ENCODE assay signal across 23 mouse cellular contexts in genomic region chr9:64216641-64217040, GRCm38 (mm10). TPM values are rescaled to one million over a fixed set of nuclear protein-coding genes. Genes with fewer than 3 reads are reported as not detected.
A peak's percentile ranks its signal among the peaks of the same experiment; 100 is the strongest.
DNase-seq lines count a peak whose midpoint lies in the region; ATAC-seq and TF ChIP-seq lines count a peak whose summit lies in the region.
"Had no signal": no experiment of that assay in that cellular context is flagged by ENCODE, and none has a peak within 500 bp of the region (broad histone marks: within the 10 kb centered on the region; RNA-seq: fewer than 3 reads in every experiment).

No protein-coding gene starts in this region.

- WGBS in olfactory bulb, adult 2 months, result 87% methylated on average over 2 of the region's 2 CpGs
- WGBS in midbrain, embryonic 10.5 days, result 90% methylated on average over 2 of the region's 2 CpGs
- WGBS in hindbrain, embryonic 11.5 days, result 97% methylated on average over 2 of the region's 2 CpGs

- H3K9me3 ChIP-seq in midbrain, embryonic 10.5 days (replicated peaks), result no peaks in the 10 kb centered on the region
- H3K9me3 ChIP-seq in hindbrain, embryonic 11.5 days (ENCODE audit: control insufficient read depth, low read length), result no peaks in the 10 kb centered on the region
- H3K9me3 ChIP-seq: embryonic facial prominence, embryonic 15.5 days; heart, embryonic 12.5 days; hindbrain, embryonic 10.5 days; hindbrain, embryonic 15.5 days had no signal

- peaks cover 30% of the 10 kb centered on the region for H3K36me3 ChIP-seq in midbrain, embryonic 10.5 days
- no peaks in the 10 kb centered on the region for H3K36me3 ChIP-seq in hindbrain, embryonic 11.5 days (ENCODE audit: control insufficient read depth, insufficient read depth, low read length)
- H3K36me3 ChIP-seq: hindbrain, embryonic 15.5 days had no signal

- peaks cover 21% of the 10 kb centered on the region for H3K4me1 ChIP-seq in olfactory bulb, adult 2 months (ENCODE audit: control insufficient read depth, insufficient read depth, low read length)
- H3K4me1 ChIP-seq in midbrain, embryonic 10.5 days, result peaks cover 16% of the 10 kb centered on the region
- no peaks in the 10 kb centered on the region for H3K4me1 ChIP-seq in hindbrain, embryonic 11.5 days (replicated peaks; ENCODE audit: control insufficient read depth, insufficient read depth, low read length)
- H3K4me1 ChIP-seq: hindbrain, embryonic 15.5 days had no signal

- no peak overlapping the region for H3K4me3 ChIP-seq in layer of hippocampus, adult 2 months
- no peak overlapping the region for H3K4me3 ChIP-seq in olfactory bulb, adult 2 months (ENCODE audit: insufficient read depth, low read depth, low read length)
- no peak overlapping the region for H3K4me3 ChIP-seq in midbrain, embryonic 10.5 days
- H3K4me3 ChIP-seq in hindbrain, embryonic 11.5 days (ENCODE audit: low read depth, low read length), result no peak overlapping the region
- H3K4me3 ChIP-seq: embryonic facial prominence, embryonic 15.5 days; erythroblast, embryonic 14.5 days; heart, embryonic 12.5 days; hindbrain, embryonic 10.5 days; hindbrain, embryonic 15.5 days had no signal

- TF ChIP-seq POLR2A in olfactory bulb, adult 2 months (IDR thresholded peaks at IDR 0.05; ENCODE audit: insufficient read depth, low read depth, low read length), result no peak

- intact Hi-C loops in gastrocnemius, postnatal 14 days (cut with DNase I; ENCODE audit: low total_unique reads), result no loop called here

- H3K4me2 ChIP-seq in hindbrain, embryonic 11.5 days (replicated peaks; ENCODE audit: low read depth, low read length), result no peak overlapping the region
- H3K4me2 ChIP-seq: embryonic facial prominence, embryonic 15.5 days; heart, embryonic 12.5 days; hindbrain, embryonic 15.5 days had no signal

- H3K9ac ChIP-seq in hindbrain, embryonic 11.5 days (ENCODE audit: low read depth, low read length), result no peak overlapping the region
- H3K9ac ChIP-seq: embryonic facial prominence, embryonic 15.5 days; heart, embryonic 12.5 days; hindbrain, embryonic 15.5 days had no signal

- peak overlapping the region; percentile 32; the same call in 1 of the 2 replicates for H3K27ac ChIP-seq in layer of hippocampus, adult 2 months
- H3K27ac ChIP-seq in olfactory bulb, adult 2 months (ENCODE audit: insufficient read depth, low read depth, low read length), result peak overlapping the region; percentile 59; the same call in 1 of the 2 replicates
- no peak overlapping the region for H3K27ac ChIP-seq in midbrain, embryonic 10.5 days (replicated peaks)
- no peak overlapping the region for H3K27ac ChIP-seq in hindbrain, embryonic 11.5 days (ENCODE audit: low read depth, low read length)
- H3K27ac ChIP-seq: embryonic facial prominence, embryonic 15.5 days; hindbrain, embryonic 10.5 days; hindbrain, embryonic 15.5 days had no signal

- no peak for DNase-seq in layer of hippocampus, adult 2 months (ENCODE audit: low spot score in 2 of 2)
- no peak for DNase-seq in layer of hippocampus, postnatal 25 days (ENCODE audit: extremely low spot score in 1 of 2, low spot score in 1 of 2)
- peak; percentile 32 for DNase-seq in Muller cell, postnatal 12 days (ENCODE audit: inconsistent ontology term)
- no peak for DNase-seq in gastrocnemius, postnatal 14 days
- DNase-seq in midbrain, embryonic 10.5 days (ENCODE audit: low spot score), result no peak
- no peak for DNase-seq in hindbrain, embryonic 11.5 days (ENCODE audit: low spot score)
- DNase-seq: adrenal gland, adult 8-10 months; adrenal gland, postnatal 36 days; cerebellum, adult 11 months; cerebellum, adult 8-10 months; cerebellum, postnatal 14 days; embryo, embryonic 11 days; gastrocnemius, postnatal 10 days had no signal

- H3K27me3 ChIP-seq in midbrain, embryonic 10.5 days (ENCODE audit: low read depth, poor library complexity, severe bottlenecking), result no peaks in the 10 kb centered on the region
- no peaks in the 10 kb centered on the region for H3K27me3 ChIP-seq in hindbrain, embryonic 11.5 days (ENCODE audit: control insufficient read depth, insufficient read depth, low read length)
- H3K27me3 ChIP-seq: CH12.LX; embryonic facial prominence, embryonic 15.5 days; heart, embryonic 12.5 days; hindbrain, embryonic 15.5 days had no signal

- peak; percentile 71 for ATAC-seq in megakaryocyte, adult 5-6 weeks (ENCODE audit: poor library complexity, severe bottlenecking)
- ATAC-seq in hindbrain, embryonic 11.5 days (ENCODE audit: low FRiP score), result no peak
- ATAC-seq: forebrain, embryonic 16.5 days had no signal

- TF ChIP-seq CTCF in layer of hippocampus, adult 2 months (conservative IDR thresholded peaks at IDR 0.05), result no peak
- no peak for TF ChIP-seq CTCF in olfactory bulb, adult 2 months (IDR thresholded peaks at IDR 0.05; ENCODE audit: insufficient read depth, low read depth, low read length)

RNA-seq across cellular contexts. Expression of gene Uchl4, which starts 18.4 kb away (rescaled TPM):
- 1 to 10 TPM; 2.8 to 2.9 TPM for total RNA-seq in layer of hippocampus, adult 2 months (2021)
- total RNA-seq in layer of hippocampus, postnatal 25 days (2021), result 1 to 10 TPM; 3.0 to 3.9 TPM
- 0.34 TPM in 1 of 2 replicates, not detected in the other for total RNA-seq in megakaryocyte, adult 5-6 weeks (2015)
- total RNA-seq in megakaryocyte, adult 5-6 weeks (2017), result 0.16 and 0.48 TPM in 2 replicates
- polyA plus RNA-seq in olfactory bulb, adult 2 months (2012; ENCODE audit: insufficient read depth, insufficient read length, low replicate concordance, missing spikeins), result not detected in 2 replicates
- total RNA-seq in gastrocnemius, postnatal 14 days (2021), result 1 to 10 TPM; 2.2 to 2.5 TPM
- polyA plus RNA-seq in midbrain, embryonic 10.5 days (2016; fragmentation: Nextera tagmentation; extraction: Ambion mirVana), result 3.0 and 3.1 TPM in 2 replicates
- polyA plus RNA-seq in hindbrain, embryonic 11.5 days (2014; fragmentation: Nextera tagmentation; extraction: Ambion mirVana), result 4.0 and 5.2 TPM in 2 replicates
- polyA plus RNA-seq: erythroblast, embryonic 14.5 days; gonadal fat pad, adult 2 months had no signal

RNA-seq across cellular contexts. Expression of gene Map2k1, which starts 36.8 kb away (rescaled TPM):
- total RNA-seq in layer of hippocampus, adult 2 months (2021), result 100 to 1,000 TPM; 329 to 346 TPM
- total RNA-seq in layer of hippocampus, postnatal 25 days (2021), result 100 to 1,000 TPM; 294 to 332 TPM
- 79.7 and 92.9 TPM in 2 replicates for total RNA-seq in megakaryocyte, adult 5-6 weeks (2015)
- 114 and 117 TPM in 2 replicates for total RNA-seq in megakaryocyte, adult 5-6 weeks (2017)
- polyA plus RNA-seq in olfactory bulb, adult 2 months (2012; ENCODE audit: insufficient read depth, insufficient read length, low replicate concordance, missing spikeins), result 126 and 566 TPM in 2 replicates
- 10 to 100 TPM; 51.9 to 55.6 TPM for total RNA-seq in gastrocnemius, postnatal 14 days (2021)
- polyA plus RNA-seq in midbrain, embryonic 10.5 days (2016; fragmentation: Nextera tagmentation; extraction: Ambion mirVana), result 75.9 and 86.7 TPM in 2 replicates
- polyA plus RNA-seq in hindbrain, embryonic 11.5 days (2014; fragmentation: Nextera tagmentation; extraction: Ambion mirVana), result 71.8 and 79.1 TPM in 2 replicates

RNA-seq across cellular contexts. Expression of gene Snapc5, which starts 37.6 kb away (rescaled TPM):
- total RNA-seq in layer of hippocampus, adult 2 months (2021), result 10 to 100 TPM; 15.0 to 19.6 TPM
- total RNA-seq in layer of hippocampus, postnatal 25 days (2021), result 10 to 100 TPM; 16.9 to 19.1 TPM
- 25.6 and 31.7 TPM in 2 replicates for total RNA-seq in megakaryocyte, adult 5-6 weeks (2015)
- total RNA-seq in megakaryocyte, adult 5-6 weeks (2017), result 70.1 and 76.7 TPM in 2 replicates
- polyA plus RNA-seq in olfactory bulb, adult 2 months (2012; ENCODE audit: insufficient read depth, insufficient read length, low replicate concordance, missing spikeins), result not detected in 2 replicates
- 10 to 100 TPM; 15.6 to 16.4 TPM for total RNA-seq in gastrocnemius, postnatal 14 days (2021)
- polyA plus RNA-seq in midbrain, embryonic 10.5 days (2016; fragmentation: Nextera tagmentation; extraction: Ambion mirVana), result 40.0 and 42.3 TPM in 2 replicates
- polyA plus RNA-seq in hindbrain, embryonic 11.5 days (2014; fragmentation: Nextera tagmentation; extraction: Ambion mirVana), result 33.4 and 37.4 TPM in 2 replicates

RNA-seq across cellular contexts. Expression of gene Rpl4, which starts 43.5 kb away (rescaled TPM):
- total RNA-seq in layer of hippocampus, adult 2 months (2021), result 100 to 1,000 TPM; 607 to 624 TPM
- 100 to 1,000 TPM; 547 to 604 TPM for total RNA-seq in layer of hippocampus, postnatal 25 days (2021)
- 2,055 and 2,225 TPM in 2 replicates for total RNA-seq in megakaryocyte, adult 5-6 weeks (2015)
- total RNA-seq in megakaryocyte, adult 5-6 weeks (2017), result 1,695 and 1,727 TPM in 2 replicates
- polyA plus RNA-seq in olfactory bulb, adult 2 months (2012; ENCODE audit: insufficient read depth, insufficient read length, low replicate concordance, missing spikeins), result 468 TPM in 1 of 2 replicates, not detected in the other
- 100 to 1,000 TPM; 594 to 710 TPM for total RNA-seq in gastrocnemius, postnatal 14 days (2021)
- polyA plus RNA-seq in midbrain, embryonic 10.5 days (2016; fragmentation: Nextera tagmentation; extraction: Ambion mirVana), result 1,053 and 1,229 TPM in 2 replicates
- polyA plus RNA-seq in hindbrain, embryonic 11.5 days (2014; fragmentation: Nextera tagmentation; extraction: Ambion mirVana), result 1,100 and 1,121 TPM in 2 replicates

RNA-seq across cellular contexts. Expression of gene Zwilch, which starts 43.7 kb away (rescaled TPM):
- total RNA-seq in layer of hippocampus, adult 2 months (2021), result 1 to 10 TPM; 2.6 to 4.8 TPM
- total RNA-seq in layer of hippocampus, postnatal 25 days (2021), result 1 to 10 TPM; 4.3 to 6.6 TPM
- total RNA-seq in megakaryocyte, adult 5-6 weeks (2015), result 22.3 and 26.7 TPM in 2 replicates
- 76.4 and 109 TPM in 2 replicates for total RNA-seq in megakaryocyte, adult 5-6 weeks (2017)
- polyA plus RNA-seq in olfactory bulb, adult 2 months (2012; ENCODE audit: insufficient read depth, insufficient read length, low replicate concordance, missing spikeins), result not detected in 2 replicates
- total RNA-seq in gastrocnemius, postnatal 14 days (2021), result 1 to 10 TPM; 1.9 to 2.1 TPM
- polyA plus RNA-seq in midbrain, embryonic 10.5 days (2016; fragmentation: Nextera tagmentation; extraction: Ambion mirVana), result 42.6 and 42.8 TPM in 2 replicates
- 27.0 and 27.9 TPM in 2 replicates for polyA plus RNA-seq in hindbrain, embryonic 11.5 days (2014; fragmentation: Nextera tagmentation; extraction: Ambion mirVana)

Comparison
In these comparisons a context has a peak if more than half of its experiments do, and no peak if none do; other contexts are left out.
1. H3K27ac ChIP-seq: peak in layer of hippocampus, adult 2 months (single experiment) and olfactory bulb, adult 2 months (single experiment); none in midbrain, embryonic 10.5 days (single experiment) and hindbrain, embryonic 11.5 days (single experiment).